In genomic region chr1:182959811-182960455, GRCm38 (mm10) we compare ENCODE assay signal across 8 mouse cellular contexts. TPM values are rescaled to one million over a fixed set of nuclear protein-coding genes. Genes with fewer than 3 reads are reported as not detected.
DNase-seq lines count a peak whose midpoint lies in the region; ATAC-seq and TF ChIP-seq lines count a peak whose summit lies in the region.

No protein-coding gene starts in this region.

- under 1% methylated on average over 20 of the region's 20 CpGs for WGBS in heart, embryonic 11.5 days (ENCODE audit: insufficient replicate concordance)
- under 1% methylated on average over 20 of the region's 20 CpGs for WGBS in kidney, embryonic 15.5 days

- H3K27ac ChIP-seq in embryonic fibroblast, embryonic 13.5 days (ENCODE audit: insufficient read depth, low read length), result no peak overlapping the region
- peak overlapping the region; percentile 7; the same call in 1 of the 2 replicates for H3K27ac ChIP-seq in heart, embryonic 11.5 days (ENCODE audit: low read depth, low read length)
- H3K27ac ChIP-seq in kidney, embryonic 15.5 days, result peak overlapping the region; percentile 68

- H3K9me3 ChIP-seq in heart, embryonic 11.5 days (replicated peaks; ENCODE audit: control insufficient read depth, low read length), result no peaks in the 10 kb centered on the region
- no peaks in the 10 kb centered on the region for H3K9me3 ChIP-seq in kidney, embryonic 15.5 days (replicated peaks)

- peak overlapping the region; percentile 39 for H3K4me3 ChIP-seq in embryonic fibroblast, embryonic 13.5 days (ENCODE audit: insufficient read depth, low read length)
- peak overlapping the region; percentile 48 for H3K4me3 ChIP-seq in heart, embryonic 11.5 days (ENCODE audit: low read depth, low read length)
- peak overlapping the region; percentile 48 for H3K4me3 ChIP-seq in kidney, embryonic 15.5 days (replicated peaks)

- H3K4me2 ChIP-seq in heart, embryonic 11.5 days, result peak overlapping the region; percentile 80
- peak overlapping the region; percentile 80 for H3K4me2 ChIP-seq in kidney, embryonic 15.5 days

- peak; percentile 48; the same call in 1 of the 2 replicates for TF ChIP-seq POLR2A in embryonic fibroblast, embryonic 13.5 days (IDR thresholded peaks at IDR 0.05; ENCODE audit: low read depth, low read length)

- H3K36me3 ChIP-seq in heart, embryonic 11.5 days (ENCODE audit: control insufficient read depth, insufficient read depth, low read length), result no peaks in the 10 kb centered on the region
- no peaks in the 10 kb centered on the region for H3K36me3 ChIP-seq in kidney, embryonic 15.5 days

- peak; percentile 79 for TF ChIP-seq CTCF in embryonic fibroblast, embryonic 13.5 days (IDR thresholded peaks at IDR 0.05; ENCODE audit: borderline replicate concordance, insufficient read depth, low read length)

- H3K4me1 ChIP-seq in embryonic fibroblast, embryonic 13.5 days (ENCODE audit: control insufficient read depth, insufficient read depth, low read length), result 0 out of 2 replicates have a peak, but pooled peaks cover 2% of the 10 kb centered on the region
- peaks cover 25% of the 10 kb centered on the region for H3K4me1 ChIP-seq in heart, embryonic 11.5 days (ENCODE audit: control insufficient read depth, insufficient read depth, low read length)
- H3K4me1 ChIP-seq in kidney, embryonic 15.5 days, result peaks cover 49% of the 10 kb centered on the region

- DNase-seq in A20 (ENCODE audit: low read depth, low spot score) (peak; percentile 73), liver (peak; percentile 82)
- peak; percentile 92 for DNase-seq in brain, adult 2 months (ENCODE audit: low read depth, low spot score)
- DNase-seq in monocyte, adult 2 months (ENCODE audit: low read depth in 1 of 2, low spot score in 2 of 2), result peak; percentile 42 to 70
- DNase-seq in spleen, postnatal 14 days (ENCODE audit: low spot score in 2 of 2), result peak; percentile 36 to 58

- 0 out of 2 replicates have a peak, but pooled peaks cover 5% of the 10 kb centered on the region for H3K27me3 ChIP-seq in heart, embryonic 11.5 days (ENCODE audit: control insufficient read depth, insufficient read depth, low read length)
- peaks cover 5% of the 10 kb centered on the region; the same call in 1 of the 2 replicates for H3K27me3 ChIP-seq in kidney, embryonic 15.5 days

- ATAC-seq in heart, embryonic 11.5 days (replicated peaks; ENCODE audit: insufficient number of reproducible peaks, low FRiP score, low TSS enrichment), result no peak
- ATAC-seq in kidney, embryonic 15.5 days (replicated peaks; ENCODE audit: low FRiP score), result peak; percentile 75

- peak overlapping the region; percentile 72 for H3K9ac ChIP-seq in heart, embryonic 11.5 days (ENCODE audit: low read depth, low read length)
- H3K9ac ChIP-seq in kidney, embryonic 15.5 days, result peak overlapping the region; percentile 41

RNA-seq across cellular contexts. Expression of gene Tlr5, which starts 5.3 kb away (rescaled TPM):
- 1.9 and 2.1 TPM in 2 replicates for polyA plus RNA-seq in embryonic fibroblast, embryonic 13.5 days (2011; ENCODE audit: insufficient read length, low read depth, missing spikeins)
- polyA plus RNA-seq in heart, embryonic 11.5 days (2014; fragmentation: Nextera tagmentation; extraction: Ambion mirVana), result 5.3 and 5.7 TPM in 2 replicates
- polyA plus RNA-seq in kidney, embryonic 15.5 days (2015; fragmentation: Nextera tagmentation; extraction: Ambion mirVana), result 1.2 and 1.3 TPM in 2 replicates
